Mouse (Mus musculus) C2C12 (cell line): ENCODE measurements at regions not wholly inside any gene's neighbourhood (a gene's known extent, or its start where the extent isn't known, plus 50 kb on each side); places are given as distances from the start of the nearest gene placed in this dataset.

Experiments used
- CTCF ChIP-seq: IDR thresholded peaks from one replicate; pipeline ENCODE4 v1.5.1; 2011; ENCODE audit not compliant: control insufficient read depth, insufficient read depth, insufficient read length
- MYOD1 ChIP-seq: IDR thresholded peaks from one replicate; pipeline ENCODE4 v1.6.1; 2011; ENCODE audit warnings: low read depth; ENCODE audit not compliant: control insufficient read depth, insufficient read length
- USF1 ChIP-seq: IDR thresholded peaks from one replicate; pipeline ENCODE4 v1.6.1; 2011; ENCODE audit warnings: low read depth, mild to moderate bottlenecking, control low read depth, moderate library complexity

- TF ChIP-seq CTCF (no peak), USF1 (no peak), MYOD1 (no peak)
These were observed 1536.0 kb upstream of the Gulo start for GRCm38 (mm10) chr14:67545036-67545435.
